Mouse (Mus musculus): ENCODE measurements at regions not wholly inside any gene's neighbourhood (a gene's known extent, or its start where the extent isn't known, plus 50 kb on each side); places are given as distances from the start of the nearest gene placed in this dataset.
"Not testable (repeated sequence)": the region's sequence is repeated elsewhere in the genome, so short reads cannot be mapped to it uniquely, and the experiment has no call there.

GRCm38 (mm10) chr12:8070788-8071187 lies 93.3 kb downstream of the Apob start:
- peak; percentile 50 for DNase-seq

- DNase-seq = no peak
Measured at GRCm38 (mm10) chr12:8071286-8071685, 93.8 kb downstream of the Apob start.

DNA sequence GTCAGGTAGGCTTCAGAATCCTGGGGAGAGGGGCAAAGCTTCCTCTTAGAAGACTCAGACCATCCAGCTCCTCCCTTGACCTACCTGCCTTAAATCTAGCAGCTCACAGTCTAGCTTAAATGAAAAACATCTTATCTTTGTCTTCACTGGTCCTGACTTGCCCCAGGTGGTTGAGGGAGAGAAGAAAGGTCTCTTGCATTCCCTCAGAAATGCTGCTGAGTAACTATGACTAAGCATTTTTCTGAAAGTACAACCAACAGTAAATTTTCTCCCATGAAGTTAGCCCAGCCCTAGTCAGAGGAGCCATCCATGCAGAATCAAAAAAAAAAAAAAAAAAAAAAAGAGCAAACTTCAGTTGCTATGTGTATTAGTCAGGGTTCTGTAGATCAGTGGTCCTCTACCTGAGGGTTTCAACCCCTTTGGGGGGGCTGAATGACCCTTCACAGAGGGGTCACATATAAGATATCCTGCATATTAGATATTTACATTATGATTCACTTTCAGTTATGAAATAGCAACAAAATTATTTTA lies 98.6 kb downstream of the Apob start:
- no peak for DNase-seq

- peak; percentile 30 for DNase-seq
Measured at GRCm38 (mm10) chr12:8077346-8077745, 99.9 kb downstream of the Apob start.

DNA sequence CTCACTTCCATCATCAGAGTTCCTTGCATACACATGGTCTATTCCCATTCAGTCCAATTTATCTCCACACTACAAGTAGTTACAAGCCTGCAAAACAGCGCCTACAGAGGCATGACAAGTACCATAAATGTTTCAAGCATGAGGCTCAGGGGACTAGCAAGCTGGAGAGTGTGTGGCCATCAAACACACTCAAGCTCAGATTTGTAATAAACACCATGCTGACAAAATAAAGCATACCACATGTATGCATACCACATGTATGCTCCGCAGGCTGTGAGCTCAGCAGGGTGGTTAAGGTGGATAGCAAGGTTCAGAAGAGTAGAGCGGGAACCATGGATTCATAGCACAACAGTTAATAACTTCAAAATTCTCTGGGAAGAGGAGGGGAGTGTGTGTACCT lies 100.6 kb downstream of the Apob start:
- no peak for DNase-seq

DNA sequence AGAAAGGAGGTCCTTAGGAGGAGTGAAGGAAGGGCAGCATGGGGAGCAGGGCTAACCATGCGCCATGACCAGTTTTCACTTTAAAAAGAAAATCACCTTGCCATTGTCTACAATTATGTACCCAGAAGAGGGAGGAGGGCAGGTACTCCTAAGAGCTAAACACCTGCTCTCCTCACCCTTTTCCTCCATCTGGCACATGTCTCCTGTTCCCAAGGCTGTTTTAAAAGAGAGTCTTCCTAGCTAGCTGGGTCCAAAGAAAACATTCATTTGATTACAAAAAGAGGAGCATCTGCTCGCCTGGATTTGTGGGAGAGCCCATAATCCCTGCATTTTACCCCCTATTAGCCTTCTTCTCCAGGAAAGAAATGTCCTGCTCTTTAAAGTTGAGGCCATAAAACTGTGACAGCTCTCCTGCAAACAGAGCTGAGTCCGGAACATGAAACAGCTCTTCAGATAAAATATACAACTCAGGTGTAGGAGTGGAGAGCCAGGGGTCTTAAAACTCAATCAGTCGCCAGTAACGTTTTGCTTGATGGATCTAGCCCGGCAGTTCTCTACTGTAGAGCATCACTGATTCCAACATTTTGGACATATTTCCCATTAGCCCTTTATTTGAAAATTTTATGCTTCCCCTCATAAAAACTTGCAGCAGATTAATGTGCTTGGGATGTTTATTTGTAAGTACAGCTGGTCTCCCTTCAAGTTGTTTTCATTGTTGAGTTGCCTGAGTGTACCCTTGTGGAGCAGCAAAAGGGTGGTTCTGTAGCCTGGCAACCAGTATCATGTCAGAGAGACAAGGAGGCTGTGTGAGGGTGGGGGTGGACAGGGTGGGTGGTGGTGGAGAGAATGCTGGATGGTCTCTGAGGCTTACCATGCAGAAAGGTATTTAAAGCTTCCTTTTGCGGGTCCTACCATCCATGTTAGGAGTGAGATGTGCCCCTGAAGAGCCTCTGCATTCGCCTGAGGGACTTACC lies 105.5 kb downstream of the Apob start:
- DNase-seq = no peak

DNA sequence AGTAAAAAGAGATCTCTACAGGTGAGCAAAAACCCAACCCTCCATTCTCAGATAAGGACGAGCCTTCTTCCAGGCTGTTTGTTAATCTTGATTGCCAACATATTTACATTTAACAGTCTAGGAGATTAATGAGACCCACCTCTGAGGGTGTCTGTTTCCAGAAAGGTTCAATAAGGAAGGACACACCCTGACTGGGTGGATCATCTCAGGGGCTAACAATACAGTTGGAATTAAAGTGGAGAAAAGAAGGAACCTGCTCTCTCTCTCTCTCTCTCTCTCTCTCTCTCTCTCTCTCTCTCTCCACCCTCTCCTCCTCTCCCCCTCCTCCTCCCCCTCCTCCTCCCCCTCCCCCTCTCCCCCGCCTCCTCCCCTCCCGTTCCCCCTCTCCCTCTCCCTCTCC lies 110.5 kb downstream of the Apob start:
- DNase-seq = no peak

GRCm38 (mm10) chr12:8089423-8090278 lies 112.2 kb downstream of the Apob start:
- peak; percentile 43 for DNase-seq

- DNase-seq = peak; percentile 41
Measured at GRCm38 (mm10) chr12:8090279-8090626, 112.8 kb downstream of the Apob start.

GRCm38 (mm10) chr12:8093437-8093836 lies 114.5 kb upstream of the Ldah start:
- no peak for DNase-seq

DNA sequence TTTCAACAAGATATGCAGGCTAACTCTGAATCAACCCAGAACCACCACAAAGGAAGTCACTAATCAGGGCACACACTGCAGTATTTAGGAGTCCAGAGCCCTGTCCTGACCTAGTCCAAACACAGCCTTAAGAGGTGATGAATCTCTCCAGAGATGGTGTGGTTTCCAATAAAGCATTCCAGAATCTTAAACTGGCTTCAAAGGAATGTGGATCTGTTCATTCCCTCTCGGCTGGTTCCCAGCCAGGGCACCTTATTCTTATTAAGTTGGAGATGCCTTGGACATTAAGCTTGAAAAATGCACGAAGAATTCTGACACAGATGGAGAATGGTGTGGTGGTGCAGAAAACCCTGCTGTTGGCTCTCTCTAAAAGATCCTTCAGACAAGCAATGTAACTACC lies 112.0 kb upstream of the Ldah start:
- DNase-seq = no peak

- DNase-seq = not testable (repeated sequence)
Measured at GRCm38 (mm10) chr12:8098395-8098794, 109.5 kb upstream of the Ldah start.

DNA sequence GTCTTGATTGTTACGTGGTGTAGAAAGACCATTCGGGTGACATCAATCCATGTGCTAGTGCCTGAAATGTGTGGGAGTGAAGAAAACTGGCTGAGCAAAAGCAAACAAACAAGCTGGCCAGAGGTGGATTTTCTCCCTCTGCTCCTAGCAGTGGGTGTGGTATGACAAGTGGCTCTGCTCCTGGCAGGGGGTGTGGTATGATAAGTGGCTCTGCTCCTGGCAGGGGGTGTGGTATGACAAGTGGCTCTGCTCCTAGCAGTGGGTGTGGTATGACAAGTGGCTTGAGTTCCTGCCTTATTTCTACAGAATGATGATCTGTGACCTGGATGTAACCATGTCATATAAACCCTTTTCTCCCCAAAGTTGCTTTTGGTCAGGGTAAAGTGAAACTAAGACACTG lies 108.8 kb upstream of the Ldah start:
- no peak for DNase-seq

DNA sequence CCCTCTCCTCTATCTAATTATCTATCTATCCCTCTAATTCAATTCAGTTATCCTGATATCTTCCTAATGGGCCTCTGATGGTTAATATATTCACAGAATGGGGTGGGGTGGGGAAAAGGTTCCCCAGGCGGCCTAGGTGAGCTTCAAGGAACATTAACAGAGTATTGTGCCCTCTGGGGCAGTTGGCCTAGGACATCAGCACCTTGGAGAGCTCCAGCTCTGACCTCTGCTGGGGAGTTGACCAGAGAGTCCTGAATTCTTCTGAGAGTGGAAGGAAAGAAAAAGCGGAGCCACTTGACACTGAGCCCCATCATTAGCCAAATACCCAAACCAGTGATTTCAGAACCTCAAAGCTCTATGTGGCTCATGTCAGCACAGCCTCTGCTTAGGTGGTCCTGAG lies 108.1 kb upstream of the Ldah start:
- peak; percentile 78 for DNase-seq

- no peak for DNase-seq
Measured at GRCm38 (mm10) chr12:8101837-8102236, 106.1 kb upstream of the Ldah start.

DNA sequence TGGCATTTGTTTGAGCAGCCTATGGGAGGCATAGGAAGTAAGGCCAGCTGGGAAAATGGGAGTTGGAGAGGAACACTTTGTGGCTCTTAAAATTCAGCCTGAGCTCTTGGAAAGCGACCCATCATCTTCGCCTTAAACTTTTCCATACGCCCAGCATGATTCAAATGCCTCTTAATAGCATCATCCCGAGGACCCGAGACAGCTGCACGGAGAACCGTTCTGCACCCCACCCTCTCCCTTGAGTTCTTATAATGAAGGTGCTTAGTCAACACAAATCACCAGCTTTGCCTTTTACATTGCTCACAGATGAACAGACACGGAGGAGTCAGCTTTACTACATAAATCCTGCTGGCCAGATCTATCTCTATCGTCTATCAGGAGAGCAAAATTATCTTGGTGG lies 104.6 kb upstream of the Ldah start:
- DNase-seq = no peak

DNA sequence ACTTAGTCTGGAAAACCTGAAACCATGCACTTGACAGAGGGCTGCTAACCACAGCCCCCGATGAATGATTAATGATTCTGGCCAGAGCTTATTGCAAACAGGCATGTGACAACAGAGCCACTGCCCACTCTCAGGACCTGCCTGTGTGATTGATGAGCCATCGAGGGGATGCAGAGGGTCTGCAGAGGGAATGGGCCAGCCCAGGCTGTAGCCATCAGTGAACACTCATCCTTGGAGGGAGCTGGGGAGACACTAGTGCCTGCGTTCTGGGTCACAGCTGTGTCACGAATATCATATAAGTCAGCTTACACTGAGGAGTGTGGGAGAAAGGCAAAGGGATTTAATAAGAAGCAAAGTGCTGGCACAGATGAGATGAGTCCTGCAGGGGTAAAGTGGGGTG lies 100.8 kb upstream of the Ldah start:
- DNase-seq = no peak

- peak; percentile 30 for DNase-seq
Measured at GRCm38 (mm10) chr12:8109203-8109770, 98.6 kb upstream of the Ldah start.

- no peak for DNase-seq
Measured at GRCm38 (mm10) chr12:8109876-8110275, 98.0 kb upstream of the Ldah start.

DNA sequence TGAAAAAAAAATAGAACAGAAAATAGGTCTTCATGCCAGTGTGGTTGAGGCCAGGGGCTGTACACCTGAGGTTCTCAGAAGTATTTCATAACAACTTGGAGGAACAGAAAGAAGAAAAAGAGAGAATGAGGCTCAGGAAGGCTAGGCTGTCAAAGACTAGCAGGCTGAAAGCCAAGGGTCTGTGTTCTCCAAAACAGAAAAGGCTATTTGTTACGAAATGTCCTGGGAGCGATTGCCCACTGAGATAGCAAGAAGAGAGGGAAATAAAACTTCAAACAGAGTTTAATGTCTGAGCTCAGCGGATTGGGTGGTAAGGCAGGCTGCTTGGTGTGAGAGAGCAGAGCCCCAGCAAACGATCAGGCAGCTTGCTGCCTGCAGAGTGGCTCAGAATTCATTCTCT lies 97.6 kb upstream of the Ldah start:
- DNase-seq = peak; percentile 20

DNA sequence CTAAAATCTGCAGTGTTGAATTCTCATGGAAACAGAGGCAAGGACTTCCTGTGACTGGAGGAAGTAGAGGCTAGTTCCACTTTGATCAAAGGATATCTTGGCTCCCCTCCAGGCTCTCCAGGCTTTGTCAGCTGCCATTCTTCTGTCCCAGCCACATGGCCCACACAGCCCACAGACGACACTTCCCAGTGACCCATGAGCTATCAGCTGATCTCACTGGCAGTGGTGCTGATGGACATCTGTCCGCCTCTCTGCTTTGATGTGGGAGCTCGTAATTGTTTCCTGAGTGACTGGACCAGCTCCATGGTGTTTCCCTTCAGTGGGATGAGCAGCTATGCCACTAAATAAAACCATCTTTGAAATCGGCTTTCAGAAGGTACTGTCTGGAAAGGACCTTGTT lies 96.4 kb upstream of the Ldah start:
- no peak for DNase-seq

GRCm38 (mm10) chr12:8155566-8155965 lies 52.3 kb upstream of the Ldah start:
- DNase-seq = no peak

Measured in adrenal gland, postnatal 10 days (tissue).